Mouse (Mus musculus) heart, adult 2 months (tissue): ENCODE results near the gene 2810021J22Rik.

ENCODE experiments used
- CTCF ChIP-seq: fragments of 200-600 bp; IDR thresholded peaks from 2 replicates; pipeline ENCODE4 v1.8.1; 2022; ENCODE audit warnings: antibody characterized with exemption, mild to moderate bottlenecking, moderate library complexity
- POLR2A ChIP-seq: fragments of 200-500 bp; IDR thresholded peaks from 2 replicates; pipeline ENCODE4 v1.6.1; 2011; ENCODE audit warnings: mild to moderate bottlenecking, low read depth, low read length, control low read depth; ENCODE audit not compliant: insufficient read depth

DNA sequence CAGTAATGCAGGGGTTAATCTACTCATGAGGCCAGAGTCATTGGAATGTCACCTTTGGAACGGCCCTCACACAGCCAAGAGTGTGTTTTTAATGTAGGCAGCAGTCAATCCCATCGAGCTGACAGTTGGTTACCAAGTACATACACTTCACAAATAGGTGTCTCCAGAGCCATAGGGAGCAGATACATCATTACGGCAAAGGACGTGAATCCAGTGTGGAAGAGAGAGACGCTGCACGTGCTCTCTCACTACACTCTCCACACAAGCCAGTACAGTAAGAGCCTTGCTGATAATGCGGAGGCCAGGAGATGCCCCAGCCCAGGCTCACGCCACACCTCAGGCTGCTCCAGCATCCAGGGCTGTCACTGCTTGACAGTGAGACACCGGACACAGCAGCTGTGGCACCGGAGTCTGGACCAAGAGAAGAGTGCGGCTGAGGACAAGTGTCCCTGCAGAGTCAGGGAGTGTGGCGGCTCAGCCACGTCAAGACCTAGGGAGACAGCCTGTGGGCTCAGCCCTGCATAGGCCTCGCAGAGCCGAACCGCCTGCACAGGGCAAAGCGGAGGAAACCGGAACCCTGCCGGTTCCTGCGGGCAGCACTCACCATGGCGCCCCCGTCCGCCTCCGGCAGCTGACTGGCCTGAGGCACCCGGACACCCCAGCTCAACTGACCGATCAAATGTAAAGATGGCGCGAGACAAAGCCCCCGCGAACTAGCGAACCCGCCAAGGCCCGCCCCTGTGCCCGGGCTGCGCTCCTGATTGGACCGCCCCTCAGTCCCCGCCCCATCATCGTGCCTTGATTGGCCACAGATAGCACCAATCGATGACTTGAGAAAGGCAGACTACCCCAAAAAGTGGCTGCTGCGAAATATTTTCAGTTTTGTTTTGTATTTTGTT, 36.7 kb downstream of the 2810021J22Rik start, which contains the start of gene Zfp39:
- TF ChIP-seq POLR2A, result peak; percentile 86
- TF ChIP-seq CTCF, result peak; percentile 24; the same call in 1 of the 2 replicates
